ENCODE assay signal across 8 mouse cellular contexts in genomic region chr5:139282191-139282590, GRCm38 (mm10). TPM values are rescaled to one million over a fixed set of nuclear protein-coding genes. Genes with fewer than 3 reads are reported as not detected.
DNase-seq lines count a peak whose midpoint lies in the region; ATAC-seq lines count a peak whose summit lies in the region.

No protein-coding gene starts in this region.

- peak; percentile 96 for DNase-seq in heart, adult 11 months
- peak; percentile 91 for DNase-seq in embryo, embryonic 11 days
- DNase-seq in gastrocnemius, postnatal 36 days, result peak; percentile 80 to 81
- peak; percentile 87 for DNase-seq in limb, embryonic 10.5 days (ENCODE audit: low spot score)
- DNase-seq in midbrain, embryonic 14.5 days, result peak; percentile 89
- peak; percentile 65 for DNase-seq in spleen, adult 12 weeks (ENCODE audit: low spot score)

- H3K9ac ChIP-seq in heart, embryonic 11.5 days (ENCODE audit: low read depth, low read length), result no peak overlapping the region
- H3K9ac ChIP-seq in intestine, embryonic 16.5 days (ENCODE audit: low read depth, low read length), result peak overlapping the region; percentile 33
- no peak overlapping the region for H3K9ac ChIP-seq in midbrain, embryonic 14.5 days (replicated peaks; ENCODE audit: low read length)

- no peak overlapping the region for H3K27ac ChIP-seq in heart, embryonic 11.5 days (ENCODE audit: low read depth, low read length)
- 0 out of 2 replicates have a peak overlapping the region, but pooled peaks have one; percentile 28 for H3K27ac ChIP-seq in intestine, embryonic 16.5 days (ENCODE audit: low read length)
- H3K27ac ChIP-seq in limb, embryonic 10.5 days, result no peak overlapping the region
- H3K27ac ChIP-seq in midbrain, embryonic 14.5 days (replicated peaks; ENCODE audit: low read depth, low read length), result no peak overlapping the region

- H3K4me3 ChIP-seq in heart, embryonic 11.5 days (ENCODE audit: low read depth, low read length), result no peak overlapping the region
- no peak overlapping the region for H3K4me3 ChIP-seq in intestine, embryonic 16.5 days (ENCODE audit: low read length)
- H3K4me3 ChIP-seq in limb, embryonic 10.5 days, result no peak overlapping the region
- no peak overlapping the region for H3K4me3 ChIP-seq in midbrain, embryonic 14.5 days (replicated peaks; ENCODE audit: low read depth, low read length)

- ATAC-seq in heart, embryonic 11.5 days (replicated peaks; ENCODE audit: insufficient number of reproducible peaks, low FRiP score, low TSS enrichment), result no peak; the same call in 1 of the 2 replicates
- 0 out of 2 replicates have a peak, but pooled peaks have one; percentile 22 for ATAC-seq in intestine, embryonic 16.5 days
- no peak for ATAC-seq in midbrain, embryonic 14.5 days (ENCODE audit: low FRiP score, low TSS enrichment)

- intact Hi-C loops in gastrocnemius, postnatal 36 days (cut with DNase I), result loop anchor here (5.0 kb wide), 1 partner anchor 220 kb away; no protein-coding TSS in a partner anchor

- no peak overlapping the region for H3K4me2 ChIP-seq in heart, embryonic 11.5 days
- H3K4me2 ChIP-seq in intestine, embryonic 16.5 days (ENCODE audit: low read depth, low read length), result no peak overlapping the region
- H3K4me2 ChIP-seq in midbrain, embryonic 14.5 days (ENCODE audit: low read length), result no peak overlapping the region

- peaks cover 12% of the 10 kb centered on the region for H3K4me1 ChIP-seq in heart, embryonic 11.5 days (ENCODE audit: control insufficient read depth, insufficient read depth, low read length)
- peaks cover 34% of the 10 kb centered on the region for H3K4me1 ChIP-seq in intestine, embryonic 16.5 days (ENCODE audit: control insufficient read depth, insufficient read depth, low read length)
- H3K4me1 ChIP-seq in limb, embryonic 10.5 days, result peaks cover 27% of the 10 kb centered on the region
- no peaks in the 10 kb centered on the region for H3K4me1 ChIP-seq in midbrain, embryonic 14.5 days (ENCODE audit: control insufficient read depth, insufficient read depth, low read length)

- no peaks in the 10 kb centered on the region for H3K9me3 ChIP-seq in heart, embryonic 11.5 days (replicated peaks; ENCODE audit: control insufficient read depth, low read length)
- no peaks in the 10 kb centered on the region for H3K9me3 ChIP-seq in intestine, embryonic 16.5 days (ENCODE audit: control insufficient read depth, low read length)
- H3K9me3 ChIP-seq in limb, embryonic 10.5 days (replicated peaks), result no peaks in the 10 kb centered on the region
- H3K9me3 ChIP-seq in midbrain, embryonic 14.5 days (ENCODE audit: control insufficient read depth, low read length), result no peaks in the 10 kb centered on the region

- H3K27me3 ChIP-seq in heart, embryonic 11.5 days (ENCODE audit: control insufficient read depth, insufficient read depth, low read length), result 0 out of 2 replicates have a peak, but pooled peaks cover 5% of the 10 kb centered on the region
- H3K27me3 ChIP-seq in intestine, embryonic 16.5 days (replicated peaks; ENCODE audit: control insufficient read depth, insufficient read depth, low read length), result no peaks in the 10 kb centered on the region
- H3K27me3 ChIP-seq in limb, embryonic 10.5 days (ENCODE audit: low read depth, poor library complexity, severe bottlenecking), result no peaks in the 10 kb centered on the region
- no peaks in the 10 kb centered on the region for H3K27me3 ChIP-seq in midbrain, embryonic 14.5 days (ENCODE audit: control insufficient read depth, insufficient read depth, low read length)

- 5% methylated on average over 15 of the region's 15 CpGs for WGBS in heart, embryonic 11.5 days (ENCODE audit: insufficient replicate concordance)
- WGBS in intestine, embryonic 16.5 days, result 5% methylated on average over 15 of the region's 15 CpGs
- WGBS in limb, embryonic 10.5 days, result 6% methylated on average over 15 of the region's 15 CpGs
- WGBS in midbrain, embryonic 14.5 days, result 5% methylated on average over 15 of the region's 15 CpGs

- no peaks in the 10 kb centered on the region for H3K36me3 ChIP-seq in heart, embryonic 11.5 days (ENCODE audit: control insufficient read depth, insufficient read depth, low read length)
- peaks cover 4% of the 10 kb centered on the region; the same call in 1 of the 2 replicates for H3K36me3 ChIP-seq in intestine, embryonic 16.5 days (ENCODE audit: control insufficient read depth, insufficient read depth, low read length)
- H3K36me3 ChIP-seq in limb, embryonic 10.5 days, result no peaks in the 10 kb centered on the region
- H3K36me3 ChIP-seq in midbrain, embryonic 14.5 days (ENCODE audit: control insufficient read depth, insufficient read depth, low read length), result no peaks in the 10 kb centered on the region

RNA-seq across cellular contexts. Expression of gene Get4, which starts 30.1 kb away (rescaled TPM):
- 138 and 139 TPM in 2 replicates for polyA plus RNA-seq in heart, embryonic 11.5 days (2014; fragmentation: Nextera tagmentation; extraction: Ambion mirVana)
- total RNA-seq in gastrocnemius, postnatal 36 days (2021), result 10 to 100 TPM; 28.3 to 29.4 TPM
- polyA plus RNA-seq in intestine, embryonic 16.5 days (2015; fragmentation: Nextera tagmentation; extraction: Ambion mirVana), result 136 and 143 TPM in 2 replicates
- polyA plus RNA-seq in limb, embryonic 10.5 days (2016; fragmentation: Nextera tagmentation; extraction: Ambion mirVana), result 196 and 215 TPM in 2 replicates
- polyA plus RNA-seq in midbrain, embryonic 14.5 days (2014; fragmentation: Nextera tagmentation; extraction: Ambion mirVana), result 113 and 119 TPM in 2 replicates

RNA-seq across cellular contexts. Expression of gene Adap1, which starts 43.2 kb away (rescaled TPM):
- 1.4 and 2.5 TPM in 2 replicates for polyA plus RNA-seq in heart, embryonic 11.5 days (2014; fragmentation: Nextera tagmentation; extraction: Ambion mirVana)
- total RNA-seq in gastrocnemius, postnatal 36 days (2021), result 1 to 10 TPM; 1.6 to 1.7 TPM
- 5.3 and 6.3 TPM in 2 replicates for polyA plus RNA-seq in intestine, embryonic 16.5 days (2015; fragmentation: Nextera tagmentation; extraction: Ambion mirVana)
- 0.26 and 0.46 TPM in 2 replicates for polyA plus RNA-seq in limb, embryonic 10.5 days (2016; fragmentation: Nextera tagmentation; extraction: Ambion mirVana)
- 38.6 and 64.0 TPM in 2 replicates for polyA plus RNA-seq in midbrain, embryonic 14.5 days (2014; fragmentation: Nextera tagmentation; extraction: Ambion mirVana)
